Mouse (Mus musculus) midbrain, embryonic 11.5 days (tissue): ENCODE measurements at regions not wholly inside any gene's neighbourhood (a gene's known extent, or its start where the extent isn't known, plus 50 kb on each side); places are given as distances from the start of the nearest gene placed in this dataset.

Source experiments
- ATAC-seq: fragments of 200-750 bp; cut with Nextera tagmentation; 2 replicates; pipeline ENCODE4 v1.8.0; 2017; ENCODE audit warnings: moderate TSS enrichment, moderate library complexity; ENCODE audit not compliant: low FRiP score
- DNase-seq: peaks from one replicate; pipeline ENCODE4 v3.0.0; 2015; ENCODE audit warnings: low spot score; ENCODE audit errors: missing footprints
- H3K27ac ChIP-seq: fragments of 300-500 bp; sonication (generic); 2 replicates; pipeline ENCODE4 v1.5.1; 2014; ENCODE audit warnings: low read depth, low read length
- H3K27me3 ChIP-seq: fragments of 300-500 bp; sonication (generic); 2 replicates; pipeline ENCODE4 v1.6.1; 2014; ENCODE audit warnings: mild to moderate bottlenecking, low read length, moderate library complexity, mixed read lengths; ENCODE audit not compliant: control insufficient read depth, insufficient read depth
- H3K36me3 ChIP-seq: fragments of 300-500 bp; sonication (generic); 2 replicates; pipeline ENCODE4 v1.6.1; 2014; ENCODE audit warnings: mild to moderate bottlenecking, low read length, moderate library complexity, mixed read lengths; ENCODE audit not compliant: control insufficient read depth, insufficient read depth
- H3K4me1 ChIP-seq: fragments of 300-500 bp; sonication (generic); 2 replicates; pipeline ENCODE4 v1.6.1; 2014; ENCODE audit warnings: low read length; ENCODE audit not compliant: control insufficient read depth, insufficient read depth
- H3K4me2 ChIP-seq: fragments of 300-500 bp; sonication (generic); 2 replicates; pipeline ENCODE4 v1.6.1; 2014; ENCODE audit warnings: mild to moderate bottlenecking, moderate library complexity
- H3K4me3 ChIP-seq: fragments of 300-500 bp; sonication (generic); 2 replicates; pipeline ENCODE4 v1.5.1; 2014; ENCODE audit warnings: low read depth, low read length
- H3K9ac ChIP-seq: fragments of 300-500 bp; sonication (generic); 2 replicates; pipeline ENCODE4 v1.6.1; 2014; ENCODE audit warnings: low read length
- H3K9me3 ChIP-seq: fragments of 300-500 bp; sonication (generic); 2 replicates; pipeline ENCODE4 v1.6.1; 2016; ENCODE audit warnings: low read length; ENCODE audit not compliant: control insufficient read depth
- WGBS: fragments of 180-500 bp; shearing (Covaris S2); extraction: QIAGEN DNeasy Blood & Tissue Kit; methylation state at CpG from one replicate; pipeline ENCODE4 v1.1.7; 2014; 5-methylcytosine and 5-hydroxymethylcytosine counted together

GRCm38 (mm10) chr16:95127616-95128015, 129.7 kb upstream of the Kcnj15 start:
- Histone ChIP-seq H3K36me3 (no peaks in the 10 kb centered on the region), H3K4me2 (no peak overlapping the region), H3K4me3 (no peak overlapping the region), H3K27me3 (no peaks in the 10 kb centered on the region), H3K27ac (no peak overlapping the region), H3K9me3 (no peaks in the 10 kb centered on the region), H3K9ac (no peak overlapping the region), H3K4me1 (peaks cover 12% of the 10 kb centered on the region)
- no peak for DNase-seq
- no peak for ATAC-seq
- 77% methylated on average over 8 of the region's 8 CpGs for WGBS

GRCm38 (mm10) chr16:95131815-95132214, 125.5 kb upstream of the Kcnj15 start:
- 57% methylated on average over 5 of the region's 5 CpGs for WGBS
- peaks cover 12% of the 10 kb centered on the region for H3K4me1 ChIP-seq
- H3K9me3 ChIP-seq: no peaks in the 10 kb centered on the region
- no peak overlapping the region for H3K9ac ChIP-seq
- H3K4me3 ChIP-seq: no peak overlapping the region
- H3K36me3 ChIP-seq: no peaks in the 10 kb centered on the region
- no peaks in the 10 kb centered on the region for H3K27me3 ChIP-seq
- H3K27ac ChIP-seq: no peak overlapping the region
- no peak for ATAC-seq
- H3K4me2 ChIP-seq: no peak overlapping the region
- no peak for DNase-seq

GRCm38 (mm10) chr16:95138809-95139208, 118.5 kb upstream of the Kcnj15 start:
- DNase-seq: no peak
- WGBS: 74% methylated on average over 3 of the region's 3 CpGs

GRCm38 (mm10) chr16:95141510-95142394, 115.6 kb upstream of the Kcnj15 start:
- Histone ChIP-seq H3K27ac (no peak overlapping the region), H3K4me2 (no peak overlapping the region), H3K36me3 (no peaks in the 10 kb centered on the region), H3K27me3 (no peaks in the 10 kb centered on the region), H3K9me3 (no peaks in the 10 kb centered on the region), H3K4me1 (no peaks in the 10 kb centered on the region), H3K4me3 (no peak overlapping the region), H3K9ac (no peak overlapping the region)
- DNase-seq (no peak), ATAC-seq (no peak)
- 73% methylated on average over 8 of the region's 8 CpGs for WGBS

More at GRCm38 (mm10) chr16:95138809-95139208, 118.5 kb upstream of the Kcnj15 start:
- Histone ChIP-seq H3K27me3 (no peaks in the 10 kb centered on the region), H3K27ac (no peak overlapping the region), H3K4me3 (no peak overlapping the region), H3K4me2 (no peak overlapping the region), H3K9ac (no peak overlapping the region), H3K9me3 (no peaks in the 10 kb centered on the region), H3K36me3 (no peaks in the 10 kb centered on the region), H3K4me1 (no peaks in the 10 kb centered on the region)
- ATAC-seq: no peak

- Histone ChIP-seq H3K4me1 (no peaks in the 10 kb centered on the region), H3K9ac (no peak overlapping the region), H3K27me3 (no peaks in the 10 kb centered on the region), H3K27ac (no peak overlapping the region), H3K9me3 (no peaks in the 10 kb centered on the region), H3K4me3 (no peak overlapping the region), H3K36me3 (no peaks in the 10 kb centered on the region), H3K4me2 (no peak overlapping the region)
- ATAC-seq (no peak), DNase-seq (no peak)
- WGBS: 79% methylated on average over 8 of the region's 8 CpGs
These were observed 106.9 kb upstream of the Kcnj15 start for GRCm38 (mm10) chr16:95150499-95150898.

GRCm38 (mm10) chr16:95151499-95151898, 105.9 kb upstream of the Kcnj15 start:
- Histone ChIP-seq H3K4me1 (peaks cover 2% of the 10 kb centered on the region; the same call in 1 of the 2 replicates), H3K27me3 (no peaks in the 10 kb centered on the region), H3K9ac (no peak overlapping the region), H3K9me3 (no peaks in the 10 kb centered on the region), H3K4me3 (no peak overlapping the region), H3K4me2 (no peak overlapping the region), H3K27ac (no peak overlapping the region), H3K36me3 (no peaks in the 10 kb centered on the region)
- WGBS: 87% methylated on average over 3 of the region's 3 CpGs
- ATAC-seq (no peak), DNase-seq (no peak)

- ATAC-seq (no peak), DNase-seq (no peak)
- Histone ChIP-seq H3K9ac (no peak overlapping the region), H3K27ac (no peak overlapping the region), H3K4me1 (peaks cover 2% of the 10 kb centered on the region; the same call in 1 of the 2 replicates), H3K4me3 (no peak overlapping the region), H3K36me3 (no peaks in the 10 kb centered on the region), H3K9me3 (no peaks in the 10 kb centered on the region), H3K27me3 (no peaks in the 10 kb centered on the region), H3K4me2 (no peak overlapping the region)
- WGBS: 89% methylated on average over 6 of the region's 6 CpGs
These were observed 105.4 kb upstream of the Kcnj15 start for GRCm38 (mm10) chr16:95151914-95152313.

GRCm38 (mm10) chr16:95152742-95153383, 104.5 kb upstream of the Kcnj15 start:
- Histone ChIP-seq H3K27me3 (no peaks in the 10 kb centered on the region), H3K4me3 (no peak overlapping the region), H3K36me3 (no peaks in the 10 kb centered on the region), H3K27ac (no peak overlapping the region), H3K9me3 (no peaks in the 10 kb centered on the region), H3K4me2 (no peak overlapping the region), H3K9ac (no peak overlapping the region), H3K4me1 (peaks cover 2% of the 10 kb centered on the region; the same call in 1 of the 2 replicates)
- WGBS: 80% methylated on average over 13 of the region's 13 CpGs
- no peak for ATAC-seq
- no peak for DNase-seq

GRCm38 (mm10) chr16:95168349-95168748, 89.0 kb upstream of the Kcnj15 start:
- no peak overlapping the region for H3K27ac ChIP-seq
- WGBS: 81% methylated on average over 7 of the region's 7 CpGs
- no peaks in the 10 kb centered on the region for H3K27me3 ChIP-seq

More at GRCm38 (mm10) chr16:95168349-95168748, 89.0 kb upstream of the Kcnj15 start:
- no peaks in the 10 kb centered on the region for H3K4me1 ChIP-seq
- ATAC-seq (no peak), DNase-seq (no peak)
- H3K4me2 ChIP-seq: no peak overlapping the region
- H3K9ac ChIP-seq: no peak overlapping the region
- no peak overlapping the region for H3K4me3 ChIP-seq
- no peaks in the 10 kb centered on the region for H3K9me3 ChIP-seq
- H3K36me3 ChIP-seq: no peaks in the 10 kb centered on the region
